Mouse (Mus musculus) lung, embryonic 14.5 days (tissue): ENCODE data around the gene Nyap2. TPM values are rescaled to one million over a fixed set of nuclear protein-coding genes. Genes with fewer than 3 reads are reported as not detected.

ENCODE experiments used
- ATAC-seq: fragments of 200-750 bp; cut with Nextera tagmentation; 2 replicates; pipeline ENCODE4 v1.8.0; 2017; ENCODE audit warnings: mild to moderate bottlenecking, moderate TSS enrichment, moderate library complexity; ENCODE audit not compliant: insufficient read depth
- DNase-seq: peaks from one replicate; pipeline ENCODE4 v3.0.0-alpha.2; 2015
- H3K27ac ChIP-seq: fragments of 300-500 bp; sonication (generic); 2 replicates; pipeline ENCODE4 v1.5.1; 2014; ENCODE audit warnings: low read depth, mild to moderate bottlenecking, moderate library complexity
- H3K27me3 ChIP-seq: fragments of 300-500 bp; sonication (generic); 2 replicates; pipeline ENCODE4 v1.6.1; 2014; ENCODE audit warnings: low read length, control low read depth; ENCODE audit not compliant: insufficient read depth
- H3K36me3 ChIP-seq: fragments of 300-500 bp; sonication (generic); 2 replicates; pipeline ENCODE4 v1.6.1; 2014; ENCODE audit warnings: control low read depth; ENCODE audit not compliant: insufficient read depth
- H3K4me1 ChIP-seq: fragments of 300-500 bp; sonication (generic); 2 replicates; pipeline ENCODE4 v1.6.1; 2014; ENCODE audit warnings: antibody characterized with exemption, control low read depth; ENCODE audit not compliant: insufficient read depth
- H3K4me2 ChIP-seq: fragments of 300-500 bp; sonication (generic); 2 replicates; pipeline ENCODE4 v1.6.1; 2014; ENCODE audit warnings: mild to moderate bottlenecking
- H3K4me3 ChIP-seq: fragments of 300-500 bp; sonication (generic); 2 replicates; pipeline ENCODE4 v1.5.1; 2014; ENCODE audit warnings: low read depth, low read length
- H3K9ac ChIP-seq: fragments of 300-500 bp; sonication (generic); 2 replicates; pipeline ENCODE4 v1.6.1; 2014
- H3K9me3 ChIP-seq: fragments of 300-500 bp; sonication (generic); 2 replicates; pipeline ENCODE4 v1.6.1; 2016; ENCODE audit warnings: low read depth, low read length, control low read depth
- CTCF ChIP-seq: IDR thresholded peaks from 2 replicates; pipeline ENCODE4 v1.5.1; 2016; ENCODE audit warnings: antibody characterized with exemption, low read depth
- WGBS: fragments of 180-500 bp; shearing (Covaris S2); extraction: QIAGEN DNeasy Blood & Tissue Kit; methylation state at CpG from one replicate; pipeline ENCODE4 v1.1.7; 2014; 5-methylcytosine and 5-hydroxymethylcytosine counted together
- polyA plus RNA-seq: library from polyadenylated mRNA; unstranded; fragments of >200 nt; fragmentation: Nextera tagmentation; extraction: Ambion mirVana; gene quantifications from 2 replicates; pipeline ENCODE4 v1.2.1, GENCODE M21; 2014

The Nyap2 gene
- polyA plus RNA-seq = 0.07 TPM in 1 of 2 replicates, not detected in the other

DNA sequence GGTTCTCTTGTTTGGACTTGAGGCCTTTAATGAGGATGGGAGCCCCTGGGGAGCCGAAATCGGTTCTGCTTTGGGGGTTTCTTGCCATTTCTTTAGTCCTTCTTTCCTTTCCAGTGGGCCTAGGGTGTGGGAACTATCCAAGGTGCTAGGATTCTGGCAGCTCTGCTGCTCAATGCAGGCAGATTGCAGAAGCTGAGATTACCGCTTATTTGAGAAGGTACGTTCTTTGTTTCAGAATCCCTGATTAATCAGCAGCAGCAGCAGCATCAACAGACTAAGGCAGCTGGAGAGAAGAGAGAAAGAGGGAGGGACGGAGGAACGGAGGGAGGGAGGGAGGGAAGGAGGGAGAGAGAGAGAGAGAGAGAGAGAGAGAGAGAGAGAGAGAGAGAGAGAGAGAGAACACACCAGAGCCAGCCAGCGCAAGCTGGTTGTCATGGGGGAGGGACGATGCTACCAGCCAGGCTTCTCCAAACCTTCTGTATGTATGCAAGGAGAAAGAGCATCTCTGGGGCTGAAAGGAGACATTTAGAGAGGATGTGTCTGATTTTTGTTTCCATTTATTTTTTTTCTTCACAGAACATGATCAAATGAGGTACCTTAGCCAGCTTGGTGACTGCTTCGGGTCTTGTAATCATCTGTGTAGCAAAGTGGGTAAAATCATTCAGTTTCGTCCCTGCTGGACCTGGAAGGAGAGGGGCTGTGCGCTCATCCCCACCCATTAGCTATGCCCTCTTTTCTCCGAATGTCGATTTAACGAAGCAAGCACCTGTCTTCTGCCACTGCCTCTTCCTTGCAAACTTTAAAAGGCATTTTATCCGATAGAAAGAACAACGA lies at the start of gene Nyap2:
Gene Nyap2, plus strand, starts transcription at position 120 of the 834 bp plus-strand sequence.
- Histone ChIP-seq H3K4me2 (no peak within 1 kb of the TSS), H3K4me1 (no peaks in the 10 kb centered on the region), H3K27me3 (no peaks in the 10 kb centered on the region), H3K9me3 (no peaks in the 10 kb centered on the region), H3K9ac (no peak within 1 kb of the TSS), H3K36me3 (no peaks in the 10 kb centered on the region), H3K4me3 (no peak within 1 kb of the TSS), H3K27ac (no peak within 1 kb of the TSS)
- DNase-seq = peak; percentile 74
- 42% methylated on average over 16 of the region's 16 CpGs for WGBS
- TF ChIP-seq CTCF = no peak
- ATAC-seq = no peak

DNA sequence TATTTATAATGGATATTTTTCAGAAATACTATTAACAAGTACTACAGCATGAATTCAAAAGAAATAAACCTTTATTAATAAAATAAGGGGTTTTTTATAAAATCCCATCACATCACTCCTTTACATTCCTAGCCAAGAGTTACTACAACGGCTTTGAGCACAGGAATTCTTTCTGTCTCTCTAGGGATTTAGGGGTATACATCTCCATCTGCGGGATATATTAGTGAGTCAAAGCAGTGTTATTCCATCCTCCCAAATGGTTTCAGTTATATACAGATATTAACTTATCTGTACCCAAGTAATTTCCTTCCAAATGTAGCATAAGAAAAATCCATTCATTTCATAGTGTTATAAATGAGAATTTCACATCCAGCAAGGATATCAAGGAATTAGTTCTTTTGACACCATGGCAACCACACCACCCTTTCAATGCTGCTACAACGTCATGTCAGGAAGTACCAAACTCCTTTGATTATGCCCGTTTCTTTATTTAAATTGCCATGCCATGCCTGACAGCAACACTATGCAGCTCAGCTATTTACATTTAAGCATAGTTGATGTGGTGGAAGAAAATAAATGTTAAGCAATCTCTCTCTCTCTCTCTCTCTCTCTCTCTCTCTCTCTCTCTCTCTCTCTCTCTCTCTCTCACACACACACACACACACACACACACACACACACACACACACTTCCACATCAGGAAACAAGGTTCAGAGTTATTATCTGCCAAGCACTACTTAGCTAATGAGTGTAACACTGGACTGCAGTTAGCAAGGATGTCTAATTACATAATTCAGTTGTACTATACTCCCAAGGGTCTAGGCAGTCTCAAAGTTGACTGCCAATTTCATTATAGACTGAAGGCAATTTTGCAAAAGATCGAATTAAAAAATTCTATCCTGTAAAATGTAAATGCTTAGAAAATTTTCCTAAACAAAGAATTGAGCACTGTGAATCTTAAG lies 33.6 kb upstream of the Nyap2 start:
- TF ChIP-seq CTCF = no peak
- Histone ChIP-seq H3K9ac (no peak overlapping the region), H3K4me3 (no peak overlapping the region), H3K27me3 (no peaks in the 10 kb centered on the region), H3K4me1 (no peaks in the 10 kb centered on the region), H3K27ac (no peak overlapping the region), H3K9me3 (no peaks in the 10 kb centered on the region), H3K36me3 (no peaks in the 10 kb centered on the region), H3K4me2 (no peak overlapping the region)
- 53% methylated on average over 5 of the region's 5 CpGs for WGBS
- no peak for ATAC-seq
- DNase-seq = no peak

DNA sequence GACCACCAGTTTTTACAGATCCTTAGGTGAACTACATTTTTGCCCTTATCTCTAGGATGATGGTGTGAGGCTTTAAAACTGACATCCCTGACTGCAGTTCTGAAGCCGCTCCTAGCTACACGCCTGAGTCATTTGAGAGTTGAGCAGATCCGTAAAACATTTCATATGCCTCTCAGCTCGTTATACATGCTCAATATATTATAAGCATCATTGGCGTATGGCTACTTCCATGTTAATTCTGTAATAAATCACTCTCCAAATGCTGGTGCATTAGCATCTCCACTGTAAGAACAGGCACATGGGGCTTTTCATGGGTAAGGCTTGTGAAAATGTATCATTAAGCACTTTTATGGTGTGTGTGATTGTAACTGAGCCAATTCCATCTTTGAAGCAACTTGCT lies 18.4 kb upstream of the Nyap2 start:
- TF ChIP-seq CTCF = no peak
- Histone ChIP-seq H3K9me3 (no peaks in the 10 kb centered on the region), H3K27ac (no peak overlapping the region), H3K4me3 (no peak overlapping the region), H3K4me1 (no peaks in the 10 kb centered on the region), H3K9ac (no peak overlapping the region), H3K36me3 (no peaks in the 10 kb centered on the region), H3K27me3 (no peaks in the 10 kb centered on the region), H3K4me2 (no peak overlapping the region)
- DNase-seq (no peak), ATAC-seq (no peak)
- WGBS = 74% methylated on average over 5 of the region's 5 CpGs

DNA sequence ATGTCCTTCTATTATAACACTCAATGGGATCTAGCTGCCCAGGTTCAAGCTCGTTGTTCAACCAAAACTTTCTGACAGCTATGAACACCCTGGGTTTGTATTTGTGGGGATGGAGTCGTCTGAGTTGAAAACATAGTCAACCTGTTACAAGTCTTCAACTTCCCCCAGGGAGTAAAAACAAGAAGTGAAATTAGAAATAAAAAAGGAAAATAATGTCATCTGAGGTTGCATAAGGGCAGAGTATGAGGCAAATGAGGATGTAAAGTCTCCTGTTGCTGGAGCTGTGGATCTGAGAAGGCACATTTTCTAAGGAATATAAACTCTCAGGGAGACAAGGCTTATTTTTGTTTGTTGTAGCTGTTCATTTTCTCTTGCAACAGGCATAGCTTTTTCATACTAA lies 17.9 kb upstream of the Nyap2 start:
- WGBS = 72% methylated on average over 2 of the region's 2 CpGs
- TF ChIP-seq CTCF = no peak
- H3K27ac ChIP-seq = no peak overlapping the region
- DNase-seq (no peak), ATAC-seq (no peak)
- no peaks in the 10 kb centered on the region for H3K36me3 ChIP-seq
- H3K27me3 ChIP-seq = no peaks in the 10 kb centered on the region
- no peaks in the 10 kb centered on the region for H3K9me3 ChIP-seq
- no peak overlapping the region for H3K4me3 ChIP-seq
- H3K4me1 ChIP-seq = no peaks in the 10 kb centered on the region
- H3K9ac ChIP-seq = no peak overlapping the region
- no peak overlapping the region for H3K4me2 ChIP-seq

DNA sequence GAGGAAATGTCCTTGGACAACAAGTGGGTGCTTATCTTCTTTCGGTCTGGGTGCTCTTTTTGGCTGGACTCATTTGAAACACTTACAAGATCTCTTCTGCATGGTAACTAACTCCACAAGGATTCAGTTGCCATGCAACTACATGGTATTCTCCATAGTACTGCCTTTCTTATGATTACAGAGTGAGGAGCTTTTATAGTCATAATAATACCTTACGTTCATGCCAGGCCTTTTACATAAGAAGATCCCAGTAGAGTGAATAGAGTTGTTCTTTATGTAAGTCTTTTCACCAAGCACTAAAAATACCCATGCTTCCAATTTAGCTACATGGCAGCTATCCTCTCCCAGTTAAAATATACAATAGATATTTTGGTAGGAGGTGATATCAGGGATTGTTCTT lies 13.9 kb upstream of the Nyap2 start:
- Histone ChIP-seq H3K27me3 (no peaks in the 10 kb centered on the region), H3K36me3 (no peaks in the 10 kb centered on the region), H3K4me3 (no peak overlapping the region), H3K27ac (no peak overlapping the region), H3K9ac (no peak overlapping the region), H3K4me1 (no peaks in the 10 kb centered on the region), H3K4me2 (no peak overlapping the region), H3K9me3 (no peaks in the 10 kb centered on the region)
- ATAC-seq (no peak), DNase-seq (no peak)
- TF ChIP-seq CTCF = no peak
- 83% methylated on average over 2 of the region's 2 CpGs for WGBS

DNA sequence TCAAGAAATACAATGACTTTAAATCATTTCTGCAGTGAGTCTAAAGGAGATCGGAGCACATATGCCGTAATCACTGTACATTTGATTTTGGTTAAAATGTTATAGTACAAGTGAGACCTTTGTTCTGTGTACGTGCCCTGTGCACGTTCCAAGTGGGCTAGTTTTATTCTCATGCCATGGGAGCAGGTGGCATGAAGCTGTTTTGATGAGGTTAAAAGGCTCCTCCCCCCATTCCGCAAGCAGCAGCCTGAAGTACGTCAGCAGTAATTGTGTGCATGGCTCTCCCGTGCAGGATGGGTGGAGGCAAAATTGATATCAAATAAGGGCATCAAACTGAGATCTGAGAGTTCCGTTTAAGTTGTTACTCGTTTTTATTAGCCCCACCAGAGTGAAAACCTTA lies 491 bp upstream of the Nyap2 start:
- H3K4me1 ChIP-seq = no peaks in the 10 kb centered on the region
- no peaks in the 10 kb centered on the region for H3K36me3 ChIP-seq
- TF ChIP-seq CTCF = no peak
- H3K9me3 ChIP-seq = no peaks in the 10 kb centered on the region
- no peak overlapping the region for H3K4me2 ChIP-seq
- 69% methylated on average over 9 of the region's 9 CpGs for WGBS
- H3K27me3 ChIP-seq = no peaks in the 10 kb centered on the region
- H3K4me3 ChIP-seq = no peak overlapping the region
- H3K27ac ChIP-seq = no peak overlapping the region
- ATAC-seq = no peak
- no peak overlapping the region for H3K9ac ChIP-seq
- DNase-seq = no peak
